Mouse (Mus musculus) hindbrain, embryonic 16.5 days (tissue): ENCODE measurements around the gene Lrrc73. TPM values are rescaled to one million over a fixed set of nuclear protein-coding genes. Genes with fewer than 3 reads are reported as not detected.
A peak's percentile ranks its signal among the peaks of the same experiment; 100 is the strongest.

Experiments
- ATAC-seq: fragments of 200-750 bp; cut with Nextera tagmentation; 2 replicates; pipeline ENCODE4 v1.8.0; 2017; ENCODE audit warnings: moderate TSS enrichment, moderate library complexity
- H3K27ac ChIP-seq: fragments of 300-500 bp; sonication (generic); 2 replicates; pipeline ENCODE4 v1.5.1; 2014; ENCODE audit warnings: low read depth, mild to moderate bottlenecking, control low read depth, low read length, moderate library complexity
- H3K27me3 ChIP-seq: fragments of 300-500 bp; sonication (generic); replicated peaks from 2 replicates; pipeline ENCODE4 v1.6.1; 2014; ENCODE audit warnings: low read length; ENCODE audit not compliant: control insufficient read depth, insufficient read depth
- H3K36me3 ChIP-seq: fragments of 300-500 bp; sonication (generic); 2 replicates; pipeline ENCODE4 v1.6.1; 2014; ENCODE audit warnings: mild to moderate bottlenecking, low read length, moderate library complexity, mixed read lengths; ENCODE audit not compliant: control insufficient read depth, insufficient read depth
- H3K4me1 ChIP-seq: fragments of 300-500 bp; sonication (generic); 2 replicates; pipeline ENCODE4 v1.6.1; 2014; ENCODE audit warnings: low read depth, low read length; ENCODE audit not compliant: control insufficient read depth, insufficient read depth
- H3K4me2 ChIP-seq: fragments of 300-500 bp; sonication (generic); 2 replicates; pipeline ENCODE4 v1.6.1; 2014; ENCODE audit warnings: mild to moderate bottlenecking, low read length, control low read depth, moderate library complexity
- H3K4me3 ChIP-seq: fragments of 300-500 bp; sonication (generic); 2 replicates; pipeline ENCODE4 v1.5.1; 2014; ENCODE audit warnings: mild to moderate bottlenecking, low read length, control low read depth, moderate library complexity
- H3K9ac ChIP-seq: fragments of 300-500 bp; sonication (generic); 2 replicates; pipeline ENCODE4 v1.6.1; 2014; ENCODE audit warnings: low read depth, mild to moderate bottlenecking, control low read depth, low read length, moderate library complexity
- H3K9me3 ChIP-seq: fragments of 300-500 bp; sonication (generic); 2 replicates; pipeline ENCODE4 v1.6.1; 2014; ENCODE audit warnings: mild to moderate bottlenecking, low read length, moderate library complexity; ENCODE audit not compliant: control insufficient read depth
- WGBS: fragments of 180-500 bp; shearing (Covaris S2); extraction: QIAGEN DNeasy Blood & Tissue Kit; methylation state at CpG from one replicate; pipeline ENCODE4 v1.1.7; 2014; 5-methylcytosine and 5-hydroxymethylcytosine counted together
- polyA plus RNA-seq: library from polyadenylated mRNA; unstranded; fragments of >200 nt; fragmentation: Nextera tagmentation; extraction: Ambion mirVana; gene quantifications from 2 replicates; pipeline ENCODE4 v1.2.1, GENCODE M21; 2015

Lrrc73 gene
- polyA plus RNA-seq, 1 experiment from 2014 or later = 23.8 TPM

- Histone ChIP-seq H3K27ac (peak overlapping the region; percentile 79), H3K27me3 (no peaks in the 10 kb centered on the region), H3K4me3 (peak overlapping the region; percentile 80), H3K4me2 (peak overlapping the region; percentile 87), H3K4me1 (peaks cover 23% of the 10 kb centered on the region), H3K36me3 (peaks cover 18% of the 10 kb centered on the region), H3K9me3 (no peaks in the 10 kb centered on the region), H3K9ac (peak overlapping the region; percentile 90)
- no peak; the same call in 1 of the 2 replicates for ATAC-seq
- WGBS = under 1% methylated on average over 52 of the region's 54 CpGs
Observed at GRCm38 (mm10) chr17:46254106-46254505, 775 bp downstream of the Lrrc73 start.

GRCm38 (mm10) chr17:46255147-46255546, 1.8 kb downstream of the Lrrc73 start:
- WGBS = 23% methylated on average over 6 of the region's 6 CpGs
- no peak for ATAC-seq
- H3K27ac ChIP-seq = no peak overlapping the region
- H3K4me2 ChIP-seq = peak overlapping the region; percentile 87
- H3K9me3 ChIP-seq = no peaks in the 10 kb centered on the region
- peak overlapping the region; percentile 80 for H3K4me3 ChIP-seq
- H3K27me3 ChIP-seq = no peaks in the 10 kb centered on the region
- peaks cover 16% of the 10 kb centered on the region for H3K4me1 ChIP-seq
- H3K9ac ChIP-seq = peak overlapping the region; percentile 90
- H3K36me3 ChIP-seq = peaks cover 18% of the 10 kb centered on the region

- Histone ChIP-seq H3K27me3 (no peaks in the 10 kb centered on the region), H3K4me2 (no peak overlapping the region), H3K36me3 (peaks cover 11% of the 10 kb centered on the region), H3K9me3 (no peaks in the 10 kb centered on the region), H3K27ac (no peak overlapping the region), H3K9ac (no peak overlapping the region), H3K4me1 (peaks cover 10% of the 10 kb centered on the region), H3K4me3 (no peak overlapping the region)
- ATAC-seq = no peak
- WGBS = 79% methylated on average over 30 of the region's 30 CpGs
Observed at GRCm38 (mm10) chr17:46258279-46259053, 5.1 kb downstream of the Lrrc73 start.

GRCm38 (mm10) chr17:46259675-46260074, 6.3 kb downstream of the Lrrc73 start:
- no peak for ATAC-seq
- H3K4me1 ChIP-seq = peaks cover 6% of the 10 kb centered on the region; the same call in 1 of the 2 replicates
- no peak overlapping the region for H3K4me3 ChIP-seq
- no peaks in the 10 kb centered on the region for H3K9me3 ChIP-seq
- H3K4me2 ChIP-seq = no peak overlapping the region
- WGBS = 91% methylated on average over 17 of the region's 17 CpGs
- no peaks in the 10 kb centered on the region for H3K27me3 ChIP-seq
- no peak overlapping the region for H3K9ac ChIP-seq
- peaks cover 13% of the 10 kb centered on the region for H3K36me3 ChIP-seq
- no peak overlapping the region for H3K27ac ChIP-seq

GRCm38 (mm10) chr17:46262201-46262694, 8.9 kb downstream of the Lrrc73 start:
- no peak overlapping the region for H3K4me3 ChIP-seq

GRCm38 (mm10) chr17:46265502-46265901, 12.2 kb downstream of the Lrrc73 start:
- peaks cover 10% of the 10 kb centered on the region for H3K36me3 ChIP-seq
- 82% methylated on average over 12 of the region's 12 CpGs for WGBS

More at GRCm38 (mm10) chr17:46262201-46262694, 8.9 kb downstream of the Lrrc73 start:
- H3K27ac ChIP-seq = no peak overlapping the region
- no peak overlapping the region for H3K9ac ChIP-seq
- H3K36me3 ChIP-seq = peaks cover 13% of the 10 kb centered on the region
- H3K27me3 ChIP-seq = no peaks in the 10 kb centered on the region
- no peaks in the 10 kb centered on the region for H3K4me1 ChIP-seq
- WGBS = 84% methylated on average over 5 of the region's 5 CpGs
- H3K9me3 ChIP-seq = no peaks in the 10 kb centered on the region
- ATAC-seq = no peak
- no peak overlapping the region for H3K4me2 ChIP-seq

GRCm38 (mm10) chr17:46265918-46266618, 12.7 kb downstream of the Lrrc73 start:
- peak; percentile 65 for ATAC-seq
- no peak overlapping the region for H3K9ac ChIP-seq
- H3K36me3 ChIP-seq = peaks cover 12% of the 10 kb centered on the region
- H3K27me3 ChIP-seq = no peaks in the 10 kb centered on the region
- H3K27ac ChIP-seq = no peak overlapping the region
- no peaks in the 10 kb centered on the region for H3K9me3 ChIP-seq
- no peak overlapping the region for H3K4me3 ChIP-seq
- WGBS = 31% methylated on average over 14 of the region's 14 CpGs
- H3K4me2 ChIP-seq = no peak overlapping the region
- H3K4me1 ChIP-seq = no peaks in the 10 kb centered on the region

More at GRCm38 (mm10) chr17:46265502-46265901, 12.2 kb downstream of the Lrrc73 start:
- Histone ChIP-seq H3K27me3 (no peaks in the 10 kb centered on the region), H3K4me2 (no peak overlapping the region), H3K9me3 (no peaks in the 10 kb centered on the region), H3K4me3 (no peak overlapping the region), H3K4me1 (no peaks in the 10 kb centered on the region), H3K27ac (no peak overlapping the region), H3K9ac (no peak overlapping the region)
- no peak for ATAC-seq

- Histone ChIP-seq H3K4me2 (no peak overlapping the region), H3K36me3 (peaks cover 13% of the 10 kb centered on the region), H3K9me3 (no peaks in the 10 kb centered on the region), H3K9ac (no peak overlapping the region), H3K4me3 (no peak overlapping the region), H3K27ac (no peak overlapping the region), H3K27me3 (no peaks in the 10 kb centered on the region), H3K4me1 (no peaks in the 10 kb centered on the region)
- WGBS = 67% methylated on average over 6 of the region's 6 CpGs
- ATAC-seq = no peak
Observed at GRCm38 (mm10) chr17:46266986-46267385, 13.7 kb downstream of the Lrrc73 start.

- WGBS = 87% methylated on average over 7 of the region's 7 CpGs
- no peak for ATAC-seq
Observed at GRCm38 (mm10) chr17:46267511-46267910, 14.2 kb downstream of the Lrrc73 start.

More at GRCm38 (mm10) chr17:46267511-46267910, 14.2 kb downstream of the Lrrc73 start:
- H3K27me3 ChIP-seq = no peaks in the 10 kb centered on the region
- no peak overlapping the region for H3K9ac ChIP-seq
- H3K4me2 ChIP-seq = no peak overlapping the region
- H3K27ac ChIP-seq = no peak overlapping the region
- H3K4me1 ChIP-seq = no peaks in the 10 kb centered on the region
- H3K9me3 ChIP-seq = no peaks in the 10 kb centered on the region
- H3K4me3 ChIP-seq = no peak overlapping the region
- H3K36me3 ChIP-seq = peaks cover 11% of the 10 kb centered on the region
